Mouse (Mus musculus): ENCODE results near the gene Vmn1r231. TPM values are rescaled to one million over a fixed set of nuclear protein-coding genes. Genes with fewer than 3 reads are reported as not detected.

Vmn1r231 gene
- not detected in 2 replicates for polyA plus RNA-seq (2016; fragmentation: Nextera tagmentation; extraction: Ambion mirVana)

GRCm38 (mm10) chr17:20904991-20905390, at the start of gene Vmn1r231:
Vmn1r231 (minus strand) TSS chr17:20905091.
- Histone ChIP-seq H3K27me3 (no peaks in the 10 kb centered on the region), H3K4me3 (no peak within 1 kb of the TSS), H3K4me1 (no peaks in the 10 kb centered on the region), H3K27ac (no peak within 1 kb of the TSS), H3K4me2 (replicated peaks) (no peak within 1 kb of the TSS), H3K9me3 (replicated peaks) (no peaks in the 10 kb centered on the region), H3K36me3 (no peaks in the 10 kb centered on the region), H3K9ac (no peak within 1 kb of the TSS)
- 62% methylated on average over 2 of the region's 2 CpGs for WGBS
- no peak for ATAC-seq (ENCODE audit: low FRiP score)

GRCm38 (mm10) chr17:20946636-20947035, 41.7 kb upstream of the Vmn1r231 start:
- Histone ChIP-seq H3K4me3 (peak overlapping the region; percentile 73), H3K27me3 (no peaks in the 10 kb centered on the region), H3K36me3 (peaks cover 5% of the 10 kb centered on the region), H3K4me1 (peaks cover 33% of the 10 kb centered on the region), H3K9me3 (replicated peaks) (no peaks in the 10 kb centered on the region), H3K4me2 (replicated peaks) (peak overlapping the region; percentile 81), H3K9ac (peak overlapping the region; percentile 84), H3K27ac (no peak overlapping the region)
- no peak for ATAC-seq (ENCODE audit: low FRiP score)

- Histone ChIP-seq H3K27me3 (no peaks in the 10 kb centered on the region), H3K27ac (peak overlapping the region; percentile 97), H3K9ac (peak overlapping the region; percentile 84), H3K4me2 (replicated peaks) (peak overlapping the region; percentile 81), H3K4me1 (peaks cover 33% of the 10 kb centered on the region), H3K9me3 (replicated peaks) (no peaks in the 10 kb centered on the region), H3K36me3 (no peaks in the 10 kb centered on the region), H3K4me3 (peak overlapping the region; percentile 73)
- WGBS, result 1% methylated on average over 13 of the region's 13 CpGs
- ATAC-seq (ENCODE audit: low FRiP score), result no peak
These were observed 41.2 kb upstream of the Vmn1r231 start for GRCm38 (mm10) chr17:20946026-20946565.

GRCm38 (mm10) chr17:20944985-20945891, 40.3 kb upstream of the Vmn1r231 start, which contains the start of gene Ppp2r1a:
Ppp2r1a (plus strand) TSS chr17:20945311.
- WGBS, result 1% methylated on average over 69 of the region's 69 CpGs

GRCm38 (mm10) chr17:20944226-20944625, 39.3 kb upstream of the Vmn1r231 start:
- H3K27ac ChIP-seq, result peak overlapping the region; percentile 92

More at GRCm38 (mm10) chr17:20944985-20945891, 40.3 kb upstream of the Vmn1r231 start, which contains the start of gene Ppp2r1a:
- Histone ChIP-seq H3K27me3 (no peaks in the 10 kb centered on the region), H3K9ac (peak within 1 kb of the TSS; percentile 84), H3K9me3 (replicated peaks) (no peaks in the 10 kb centered on the region), H3K36me3 (no peaks in the 10 kb centered on the region), H3K27ac (peak within 1 kb of the TSS; percentile 97), H3K4me3 (peak within 1 kb of the TSS; percentile 73), H3K4me1 (peaks cover 33% of the 10 kb centered on the region), H3K4me2 (replicated peaks) (peak within 1 kb of the TSS; percentile 81)
- peak; percentile 99 for ATAC-seq (ENCODE audit: low FRiP score)

GRCm38 (mm10) chr17:20919614-20920013, 14.7 kb upstream of the Vmn1r231 start, which contains the start of gene Vmn1r232:
Vmn1r232 (minus strand) TSS chr17:20919714.
- Histone ChIP-seq H3K4me3 (no peak within 1 kb of the TSS), H3K27me3 (no peaks in the 10 kb centered on the region), H3K4me1 (no peaks in the 10 kb centered on the region), H3K9ac (no peak within 1 kb of the TSS), H3K9me3 (replicated peaks) (no peaks in the 10 kb centered on the region; the same call in 1 of the 2 replicates), H3K4me2 (replicated peaks) (no peak within 1 kb of the TSS), H3K27ac (no peak within 1 kb of the TSS), H3K36me3 (no peaks in the 10 kb centered on the region)
- WGBS, result 48% methylated on average over 1 of the region's 1 CpGs
- no peak for ATAC-seq (ENCODE audit: low FRiP score)

More at GRCm38 (mm10) chr17:20944226-20944625, 39.3 kb upstream of the Vmn1r231 start:
- no peaks in the 10 kb centered on the region for H3K9me3 ChIP-seq (replicated peaks)
- H3K4me2 ChIP-seq (replicated peaks), result peak overlapping the region; percentile 64
- peak overlapping the region; percentile 73 for H3K4me3 ChIP-seq
- no peaks in the 10 kb centered on the region for H3K27me3 ChIP-seq
- peak overlapping the region; percentile 69 for H3K9ac ChIP-seq
- 53% methylated on average over 3 of the region's 3 CpGs for WGBS
- H3K36me3 ChIP-seq, result no peaks in the 10 kb centered on the region
- peaks cover 32% of the 10 kb centered on the region for H3K4me1 ChIP-seq
- ATAC-seq (ENCODE audit: low FRiP score), result peak; percentile 0; the same call in 1 of the 2 replicates

GRCm38 (mm10) chr17:20840144-20840543, 64.7 kb downstream of the Vmn1r231 start, which contains the start of gene Vmn1r230:
Vmn1r230 (plus strand) TSS chr17:20840444.
- no peaks in the 10 kb centered on the region for H3K36me3 ChIP-seq
- WGBS, result 16% methylated on average over 1 of the region's 1 CpGs
- no peak for ATAC-seq (ENCODE audit: low FRiP score)
- no peaks in the 10 kb centered on the region for H3K4me1 ChIP-seq
- H3K4me3 ChIP-seq, result no peak within 1 kb of the TSS
- no peaks in the 10 kb centered on the region for H3K9me3 ChIP-seq (replicated peaks)
- H3K9ac ChIP-seq, result no peak within 1 kb of the TSS
- H3K4me2 ChIP-seq (replicated peaks), result no peak within 1 kb of the TSS
- H3K27ac ChIP-seq, result no peak within 1 kb of the TSS
- no peaks in the 10 kb centered on the region for H3K27me3 ChIP-seq

Other genes with a start within 250 kb of the Vmn1r231 start
- gene Vmn1r226, start 222.2 kb downstream of the Vmn1r231 start, polyA plus RNA-seq (2016; fragmentation: Nextera tagmentation; extraction: Ambion mirVana), result not detected in 2 replicates
- gene Vmn1r227, start 175.2 kb downstream of the Vmn1r231 start, polyA plus RNA-seq (2016; fragmentation: Nextera tagmentation; extraction: Ambion mirVana), result not detected in 2 replicates
- gene Vmn1r228, start 118.9 kb downstream of the Vmn1r231 start, polyA plus RNA-seq (2016; fragmentation: Nextera tagmentation; extraction: Ambion mirVana), result not detected in 2 replicates
- 0.03 TPM in 1 of 2 replicates, not detected in the other for gene Vmn1r229, start 93.5 kb downstream of the Vmn1r231 start, polyA plus RNA-seq (2016; fragmentation: Nextera tagmentation; extraction: Ambion mirVana)
- gene Vmn1r230, start 64.6 kb downstream of the Vmn1r231 start, polyA plus RNA-seq (2016; fragmentation: Nextera tagmentation; extraction: Ambion mirVana), result not detected in 2 replicates
- not detected in 2 replicates for gene Vmn1r232, start 14.6 kb upstream of the Vmn1r231 start, polyA plus RNA-seq (2016; fragmentation: Nextera tagmentation; extraction: Ambion mirVana)
- 490 and 499 TPM in 2 replicates for gene Ppp2r1a, start 40.2 kb upstream of the Vmn1r231 start, polyA plus RNA-seq (2016; fragmentation: Nextera tagmentation; extraction: Ambion mirVana)
- not detected in 2 replicates for gene Vmn1r233, start 91.4 kb upstream of the Vmn1r231 start, polyA plus RNA-seq (2016; fragmentation: Nextera tagmentation; extraction: Ambion mirVana)
- 18.7 and 19.8 TPM in 2 replicates for gene Zfp160, start 103.8 kb upstream of the Vmn1r231 start, polyA plus RNA-seq (2016; fragmentation: Nextera tagmentation; extraction: Ambion mirVana)

Measured in hindbrain, embryonic 12.5 days (tissue).